ENCODE assay signal across 31 mouse cellular contexts in genomic region chr10:30786103-30786754, GRCm38 (mm10). TPM values are rescaled to one million over a fixed set of nuclear protein-coding genes. Genes with fewer than 3 reads are reported as not detected.
A peak's percentile ranks its signal among the peaks of the same experiment; 100 is the strongest.
DNase-seq lines count a peak whose midpoint lies in the region; ATAC-seq and TF ChIP-seq lines count a peak whose summit lies in the region.
"Had no signal": no experiment of that assay in that cellular context is flagged by ENCODE, and none has a peak within 500 bp of the region (broad histone marks: within the 10 kb centered on the region; RNA-seq: fewer than 3 reads in every experiment).

No protein-coding gene starts in this region.

- WGBS in forebrain, embryonic 10.5 days: 86% methylated on average over 5 of the region's 5 CpGs

- H3K79me3 ChIP-seq in C2C12 (ENCODE audit: low read depth): no peaks in the 10 kb centered on the region

- H3K27me3 ChIP-seq in C2C12 (ENCODE audit: control insufficient read depth, insufficient read depth, insufficient read length): no peaks in the 10 kb centered on the region
- no peaks in the 10 kb centered on the region for H3K27me3 ChIP-seq in forebrain, embryonic 10.5 days (ENCODE audit: poor library complexity, severe bottlenecking)
- H3K27me3 ChIP-seq: embryonic facial prominence, embryonic 15.5 days; heart, embryonic 12.5 days; liver, embryonic 13.5 days; Patski had no signal

- DNase-seq in 416B (ENCODE audit: low read depth): peak; percentile 73
- DNase-seq in forebrain, embryonic 10.5 days (ENCODE audit: extremely low spot score, low spot score): no peak
- no peak for DNase-seq in left cerebral cortex, adult 8-10 months (ENCODE audit: low spot score in 2 of 2)
- no peak for DNase-seq in neural tube, embryonic 10.5 days (ENCODE audit: extremely low spot score, low spot score)
- DNase-seq: cerebellum, postnatal 36 days; gastrocnemius, postnatal 14 days; heart, adult 2 months; kidney, adult 11 months; kidney, postnatal 14 days; left cerebral cortex, postnatal 4 days; liver, embryonic 13.5 days; lung, adult 18-20 months; lung, postnatal 4 days; midbrain, embryonic 14.5 days; spleen, adult 18-20 months; thymus, adult 18-20 months; thymus, postnatal 25 days had no signal

- H3K4me1 ChIP-seq in forebrain, embryonic 10.5 days: no peaks in the 10 kb centered on the region

- ATAC-seq in common myeloid progenitor, adult 5-6 weeks (replicated peaks; ENCODE audit: low read depth, poor library complexity, severe bottlenecking): peak; percentile 62
- peak; percentile 83 for ATAC-seq in megakaryocyte progenitor cell, adult 5-6 weeks (replicated peaks; ENCODE audit: poor library complexity)
- ATAC-seq: forebrain, embryonic 14.5 days; inflammation-experienced regulatory T-cells, adult 6 months; lung, postnatal 0 days; Patski had no signal

- no peak overlapping the region for H3ac ChIP-seq in C2C12 (ENCODE audit: control insufficient read depth, insufficient read length, low read depth)

- no peak overlapping the region for H3K27ac ChIP-seq in forebrain, embryonic 10.5 days
- H3K27ac ChIP-seq: embryonic facial prominence, embryonic 15.5 days; heart, adult 2 months; hindbrain, embryonic 14.5 days; liver, embryonic 13.5 days had no signal

- no peaks in the 10 kb centered on the region for H3K36me3 ChIP-seq in C2C12 (ENCODE audit: control insufficient read depth, insufficient read depth)
- H3K36me3 ChIP-seq in forebrain, embryonic 10.5 days (replicated peaks): peaks cover under 1% of the 10 kb centered on the region; the same call in 1 of the 2 replicates
- H3K36me3 ChIP-seq: embryonic facial prominence, embryonic 15.5 days had no signal

- H3K4me3 ChIP-seq in C2C12 (ENCODE audit: insufficient read depth, poor library complexity, severe bottlenecking): no peak overlapping the region
- H3K4me3 ChIP-seq in forebrain, embryonic 10.5 days: no peak overlapping the region
- H3K4me3 ChIP-seq: embryonic facial prominence, embryonic 15.5 days; heart, adult 2 months; heart, embryonic 12.5 days; liver, embryonic 13.5 days had no signal

- no peak for TF ChIP-seq CTCF in C2C12 (IDR thresholded peaks at IDR 0.05; ENCODE audit: control insufficient read depth, insufficient read depth, insufficient read length)

- H3K9me3 ChIP-seq in forebrain, embryonic 10.5 days: no peaks in the 10 kb centered on the region
- H3K9me3 ChIP-seq: embryonic facial prominence, embryonic 15.5 days; G1E; heart, embryonic 12.5 days; liver, embryonic 13.5 days had no signal

- H3K79me2 ChIP-seq in C2C12 (ENCODE audit: control insufficient read depth, insufficient read depth): no peaks in the 10 kb centered on the region

TF ChIP-seq in C2C12, 6 proteins besides CTCF, POLR2A, EP300 and RAD21:
- TF ChIP-seq MAX (IDR thresholded peaks at IDR 0.05) (no peak), USF1 (IDR thresholded peaks at IDR 0.05; ENCODE audit: low read depth) (peak; percentile 48), CEBPB (IDR thresholded peaks at IDR 0.05; ENCODE audit: low read depth) (no peak), FOSL1 (IDR thresholded peaks at IDR 0.05; ENCODE audit: insufficient read depth, low read length, poor library complexity, severe bottlenecking) (no peak), MYOG (IDR thresholded peaks at IDR 0.05; ENCODE audit: control insufficient read depth, extremely low read depth, insufficient read length) (no peak)

RNA-seq across cellular contexts. Expression of gene Ncoa7, which starts 16.9 kb away (rescaled TPM):
- polyA plus RNA-seq in C2C12 (2012; fragmentation: generic; extraction: Trizol): 3.9 TPM
- total RNA-seq in common myeloid progenitor, adult 5-6 weeks (2017): 28.8 and 45.0 TPM in 2 replicates
- total RNA-seq in megakaryocyte progenitor cell, adult 5-6 weeks (2015): 23.0 and 28.1 TPM in 2 replicates
- 16.0 and 21.2 TPM in 2 replicates for total RNA-seq in megakaryocyte progenitor cell, adult 5-6 weeks (2017)
- 5.7 and 6.9 TPM in 2 replicates for polyA plus RNA-seq in forebrain, embryonic 10.5 days (2016; fragmentation: Nextera tagmentation; extraction: Ambion mirVana)
- total RNA-seq in left cerebral cortex, adult 8-10 months (2022): 100 to 1,000 TPM in 1 of 4 experiments, 10 to 100 TPM in 3; 82.1 to 111 (median 89.2) TPM

RNA-seq across cellular contexts. Expression of gene Hey2, which starts 56.4 kb away (rescaled TPM):
- polyA plus RNA-seq in C2C12 (2012; fragmentation: generic; extraction: Trizol): 0.06 TPM
- total RNA-seq in common myeloid progenitor, adult 5-6 weeks (2017): not detected in 2 replicates
- total RNA-seq in megakaryocyte progenitor cell, adult 5-6 weeks (2015): 0.12 TPM in 1 of 2 replicates, not detected in the other
- 0.21 TPM in 1 of 2 replicates, not detected in the other for total RNA-seq in megakaryocyte progenitor cell, adult 5-6 weeks (2017)
- polyA plus RNA-seq in forebrain, embryonic 10.5 days (2016; fragmentation: Nextera tagmentation; extraction: Ambion mirVana): 1.8 TPM in 2 replicates
- total RNA-seq in left cerebral cortex, adult 8-10 months (2022): 1 to 10 TPM; 5.4 to 6.3 (median 5.8) TPM
- total RNA-seq: hematopoietic stem cell, adult 5-6 weeks; monocyte, adult 5-6 weeks; neutrophil, adult 5-6 weeks had no signal
